Mouse (Mus musculus) embryonic facial prominence, embryonic 13.5 days (tissue): ENCODE data around the gene Pik3cg. TPM values are rescaled to one million over a fixed set of nuclear protein-coding genes. Genes with fewer than 3 reads are reported as not detected.

Experiments
- ATAC-seq: fragments of 200-750 bp; cut with Nextera tagmentation; 2 replicates; pipeline ENCODE4 v1.8.0; 2017; ENCODE audit warnings: low read depth; ENCODE audit not compliant: insufficient number of reproducible peaks, insufficient read depth, low FRiP score, low TSS enrichment
- H3K27ac ChIP-seq: fragments of 300-500 bp; sonication (generic); 2 replicates; pipeline ENCODE4 v1.5.1; 2015; ENCODE audit warnings: moderate library complexity, mild to moderate bottlenecking, inconsistent platforms
- H3K27me3 ChIP-seq: fragments of 300-500 bp; sonication (generic); 2 replicates; pipeline ENCODE4 v1.6.1; 2015; ENCODE audit warnings: mild to moderate bottlenecking, inconsistent platforms
- H3K36me3 ChIP-seq: fragments of 300-500 bp; sonication (generic); 2 replicates; pipeline ENCODE4 v1.6.1; 2015; ENCODE audit warnings: mild to moderate bottlenecking, inconsistent platforms
- H3K4me1 ChIP-seq: fragments of 300-500 bp; sonication (generic); 2 replicates; pipeline ENCODE4 v1.6.1; 2015; ENCODE audit warnings: inconsistent platforms
- H3K4me2 ChIP-seq: fragments of 300-500 bp; sonication (generic); 2 replicates; pipeline ENCODE4 v1.6.1; 2015; ENCODE audit warnings: moderate library complexity, mild to moderate bottlenecking, inconsistent platforms
- H3K4me3 ChIP-seq: fragments of 300-500 bp; sonication (generic); 2 replicates; pipeline ENCODE4 v1.5.1; 2015; ENCODE audit warnings: mild to moderate bottlenecking, inconsistent platforms
- H3K9ac ChIP-seq: fragments of 300-500 bp; sonication (generic); 2 replicates; pipeline ENCODE4 v1.6.1; 2015; ENCODE audit warnings: mild to moderate bottlenecking, inconsistent platforms
- H3K9me3 ChIP-seq: fragments of 300-500 bp; sonication (generic); 2 replicates; pipeline ENCODE4 v1.6.1; 2016; ENCODE audit warnings: inconsistent platforms
- WGBS: fragments of 180-500 bp; shearing (Covaris S2); methylation state at CpG from one replicate; pipeline ENCODE4 v1.1.7; 2015; ENCODE audit warnings: mixed read lengths; 5-methylcytosine and 5-hydroxymethylcytosine counted together
- polyA plus RNA-seq: library from polyadenylated mRNA; unstranded; fragments of >200 nt; fragmentation: Nextera tagmentation; extraction: Ambion mirVana; gene quantifications from 2 replicates; pipeline ENCODE4 v1.2.1, GENCODE M21; 2015

The Pik3cg gene
- polyA plus RNA-seq, 1 experiment from 2014 or later: 2.3 TPM

DNA sequence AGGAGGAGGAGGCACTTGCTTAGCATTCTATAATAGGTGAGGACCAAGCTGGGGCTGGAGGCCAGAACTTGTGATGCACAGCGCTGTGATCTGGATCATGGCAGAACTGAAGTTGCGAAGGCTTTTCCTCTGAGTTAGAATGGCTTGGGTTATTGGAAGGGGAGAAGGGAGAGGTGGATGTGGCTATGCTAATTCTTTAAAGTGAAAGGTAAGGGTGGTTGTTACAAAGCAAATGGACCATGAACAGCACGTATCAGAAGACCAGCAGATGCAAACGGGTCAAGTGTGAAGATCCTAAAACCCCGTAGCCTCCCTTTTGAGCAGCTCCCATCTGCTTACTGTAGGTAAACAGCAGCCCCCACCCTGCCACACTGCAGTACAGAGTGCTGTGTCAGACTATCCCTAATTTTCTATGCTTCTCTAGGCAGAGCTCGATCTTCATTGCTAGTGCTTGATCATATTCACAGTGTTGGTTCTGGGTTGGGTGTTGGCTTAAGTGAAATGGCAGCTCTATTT is 7.3 kb downstream of the Pik3cg start:
- no peaks in the 10 kb centered on the region for H3K9me3 ChIP-seq
- H3K4me2 ChIP-seq: no peak overlapping the region
- no peak overlapping the region for H3K9ac ChIP-seq
- 89% methylated on average over 6 of the region's 6 CpGs for WGBS
- H3K27ac ChIP-seq: no peak overlapping the region
- H3K36me3 ChIP-seq: no peaks in the 10 kb centered on the region
- no peak overlapping the region for H3K4me3 ChIP-seq
- no peaks in the 10 kb centered on the region for H3K4me1 ChIP-seq
- ATAC-seq: no peak
- H3K27me3 ChIP-seq: no peaks in the 10 kb centered on the region

DNA sequence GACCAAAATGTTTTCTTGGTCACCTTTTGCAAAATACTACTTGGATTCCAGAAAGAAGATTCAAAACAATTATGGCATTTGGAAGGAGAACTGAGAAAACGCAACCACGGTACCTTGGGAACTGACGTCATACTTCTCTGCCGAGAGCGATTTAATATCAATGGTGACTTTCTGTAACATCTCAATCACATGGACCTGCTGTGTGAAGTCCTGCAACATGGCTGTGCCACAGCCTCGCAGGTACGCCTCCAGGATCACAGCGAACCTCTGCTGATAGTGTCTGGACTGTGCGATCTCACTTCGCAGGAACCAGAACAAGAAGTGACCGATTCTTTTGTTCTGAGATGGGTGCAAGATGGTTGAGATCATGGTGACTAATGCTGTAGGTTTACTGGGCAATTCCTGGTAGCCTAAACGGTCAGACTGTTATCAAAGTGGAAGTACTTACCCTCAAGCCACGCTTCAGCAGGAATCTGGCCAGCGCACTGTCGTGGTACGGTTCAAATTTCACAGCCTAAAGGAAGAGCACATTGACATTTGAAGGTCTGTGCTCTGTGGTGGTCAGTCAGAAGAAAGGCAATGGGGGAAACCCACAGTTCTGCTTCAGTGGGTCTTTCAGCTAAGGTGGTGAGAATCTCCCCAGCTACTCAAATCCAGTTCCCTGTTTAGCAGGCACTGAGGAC is 7.9 kb downstream of the Pik3cg start:
- no peaks in the 10 kb centered on the region for H3K36me3 ChIP-seq
- H3K27ac ChIP-seq: no peak overlapping the region
- no peak for ATAC-seq
- no peak overlapping the region for H3K9ac ChIP-seq
- WGBS: 77% methylated on average over 16 of the region's 16 CpGs
- no peaks in the 10 kb centered on the region for H3K9me3 ChIP-seq
- H3K4me1 ChIP-seq: no peaks in the 10 kb centered on the region
- no peaks in the 10 kb centered on the region for H3K27me3 ChIP-seq
- H3K4me2 ChIP-seq: no peak overlapping the region
- H3K4me3 ChIP-seq: no peak overlapping the region

GRCm38 (mm10) chr12:32199422-32199821 is 9.0 kb downstream of the Pik3cg start:
- H3K27me3 ChIP-seq: no peaks in the 10 kb centered on the region
- ATAC-seq: no peak
- no peaks in the 10 kb centered on the region for H3K9me3 ChIP-seq
- H3K4me3 ChIP-seq: no peak overlapping the region
- 82% methylated on average over 4 of the region's 4 CpGs for WGBS
- H3K9ac ChIP-seq: no peak overlapping the region
- no peaks in the 10 kb centered on the region for H3K4me1 ChIP-seq
- no peak overlapping the region for H3K4me2 ChIP-seq
- H3K36me3 ChIP-seq: no peaks in the 10 kb centered on the region
- no peak overlapping the region for H3K27ac ChIP-seq

DNA sequence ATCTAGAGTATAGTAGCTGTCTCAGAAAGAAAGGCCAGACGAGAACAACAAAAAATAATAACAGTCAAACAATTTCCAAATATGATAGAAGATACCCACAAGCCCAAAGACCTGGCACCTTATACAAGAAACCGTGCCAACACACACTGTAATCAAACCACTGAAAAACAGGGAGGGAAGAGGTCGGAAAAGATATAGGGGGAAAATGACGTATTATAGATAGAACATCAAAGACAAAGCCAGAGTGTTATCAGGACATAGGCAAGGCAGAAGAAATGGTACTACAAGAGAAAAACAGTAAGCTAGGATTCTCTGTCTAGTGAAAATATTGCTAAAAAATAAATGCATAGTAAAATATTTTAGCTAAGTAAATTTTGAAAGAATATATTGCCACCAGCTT is 10.4 kb downstream of the Pik3cg start:
- Histone ChIP-seq H3K9me3 (no peaks in the 10 kb centered on the region), H3K27me3 (no peaks in the 10 kb centered on the region), H3K36me3 (no peaks in the 10 kb centered on the region), H3K4me1 (no peaks in the 10 kb centered on the region), H3K4me3 (no peak overlapping the region), H3K9ac (no peak overlapping the region), H3K27ac (no peak overlapping the region), H3K4me2 (no peak overlapping the region)
- WGBS: 84% methylated on average over 4 of the region's 4 CpGs
- no peak for ATAC-seq

DNA sequence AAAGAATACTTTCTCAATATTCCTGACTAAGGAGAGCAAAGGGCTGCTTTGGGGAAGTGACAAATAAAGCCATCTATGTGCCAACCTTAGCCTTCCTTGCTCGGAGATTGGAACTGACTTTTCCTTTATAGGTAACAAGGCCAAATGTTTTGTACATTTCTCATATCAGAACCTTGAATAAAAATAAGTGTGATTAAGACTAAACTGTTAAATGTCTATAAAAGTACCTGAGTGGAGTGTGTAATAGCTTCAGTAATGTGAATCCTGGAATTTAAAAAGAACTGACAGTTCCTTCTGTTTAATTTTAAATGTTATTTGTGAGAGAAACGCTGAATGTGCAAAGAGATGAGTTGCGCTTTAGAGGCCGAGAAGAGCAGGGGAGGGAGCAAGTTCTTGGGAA is 13.5 kb downstream of the Pik3cg start:
- H3K9ac ChIP-seq: no peak overlapping the region
- H3K27me3 ChIP-seq: no peaks in the 10 kb centered on the region
- no peak overlapping the region for H3K27ac ChIP-seq
- H3K4me1 ChIP-seq: no peaks in the 10 kb centered on the region
- no peak overlapping the region for H3K4me2 ChIP-seq
- ATAC-seq: no peak
- H3K36me3 ChIP-seq: no peaks in the 10 kb centered on the region
- no peak overlapping the region for H3K4me3 ChIP-seq
- H3K9me3 ChIP-seq: no peaks in the 10 kb centered on the region
- WGBS: 91% methylated on average over 4 of the region's 4 CpGs

- no peaks in the 10 kb centered on the region for H3K27me3 ChIP-seq
- H3K27ac ChIP-seq: no peak overlapping the region
- no peak overlapping the region for H3K9ac ChIP-seq
- no peaks in the 10 kb centered on the region for H3K4me1 ChIP-seq
- H3K36me3 ChIP-seq: no peaks in the 10 kb centered on the region
- no peak for ATAC-seq
- H3K9me3 ChIP-seq: no peaks in the 10 kb centered on the region
- WGBS: 64% methylated on average over 1 of the region's 1 CpGs
- no peak overlapping the region for H3K4me2 ChIP-seq
- no peak overlapping the region for H3K4me3 ChIP-seq
Measured at GRCm38 (mm10) chr12:32194358-32194757, 14.1 kb downstream of the Pik3cg start.

DNA sequence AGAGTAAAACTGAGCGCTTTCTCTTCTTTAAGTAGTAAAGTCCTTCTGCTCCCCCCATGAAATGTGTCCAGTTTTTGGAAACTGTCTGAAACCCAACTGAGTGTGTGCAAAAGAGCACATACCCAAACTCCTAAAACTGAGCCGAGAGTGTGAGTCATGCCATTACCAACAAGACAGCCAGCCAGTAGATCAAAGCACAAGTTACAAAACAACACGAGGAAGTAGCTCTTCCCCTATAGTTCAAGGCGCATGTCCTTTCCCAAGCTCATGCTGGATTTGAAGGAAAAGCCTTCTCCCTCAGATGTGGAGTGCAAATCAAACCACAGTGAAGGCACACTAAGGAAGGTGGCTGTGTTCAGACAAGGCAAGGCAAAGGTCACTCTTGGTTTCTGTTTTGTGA is 17.5 kb downstream of the Pik3cg start:
- Histone ChIP-seq H3K4me1 (no peaks in the 10 kb centered on the region), H3K27ac (no peak overlapping the region), H3K9me3 (no peaks in the 10 kb centered on the region), H3K4me3 (no peak overlapping the region), H3K4me2 (no peak overlapping the region), H3K36me3 (no peaks in the 10 kb centered on the region), H3K9ac (no peak overlapping the region), H3K27me3 (no peaks in the 10 kb centered on the region)
- WGBS: 82% methylated on average over 4 of the region's 4 CpGs
- no peak for ATAC-seq

- 71% methylated on average over 5 of the region's 5 CpGs for WGBS
Measured at GRCm38 (mm10) chr12:32187668-32188236, 20.7 kb downstream of the Pik3cg start.

DNA sequence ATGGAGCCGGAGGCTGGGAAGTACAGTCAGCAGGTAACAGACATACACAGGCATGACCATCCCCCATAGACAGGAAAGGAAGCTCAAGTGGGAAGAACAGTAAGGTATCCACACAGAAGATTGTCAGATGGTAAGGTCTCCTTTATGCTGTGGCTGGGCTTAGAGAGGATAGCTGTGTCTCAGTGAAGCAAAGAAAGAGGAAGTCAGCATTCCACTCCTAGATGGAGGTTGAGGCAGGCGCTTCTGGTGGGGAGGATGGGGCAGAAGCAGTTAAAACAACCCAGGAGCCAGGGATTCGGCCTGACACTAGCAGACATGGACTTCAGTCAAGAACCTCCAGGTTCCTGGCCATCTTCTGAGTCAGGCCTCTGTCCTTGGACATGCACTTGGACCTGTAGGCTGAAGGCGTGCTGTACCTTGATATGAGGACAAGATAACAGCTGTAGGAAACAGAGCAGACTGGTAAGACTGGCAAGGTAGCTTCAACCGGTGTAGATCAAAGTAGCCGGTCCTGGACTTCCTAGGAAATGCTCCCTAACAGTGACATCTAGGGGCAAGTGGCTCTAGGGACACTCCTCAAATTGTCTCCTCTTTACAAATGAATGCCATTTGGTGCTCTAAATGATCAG is 21.7 kb downstream of the Pik3cg start:
- no peak overlapping the region for H3K4me2 ChIP-seq
- H3K9ac ChIP-seq: no peak overlapping the region
- H3K27me3 ChIP-seq: no peaks in the 10 kb centered on the region
- no peak overlapping the region for H3K4me3 ChIP-seq
- H3K9me3 ChIP-seq: no peaks in the 10 kb centered on the region
- no peaks in the 10 kb centered on the region for H3K4me1 ChIP-seq
- WGBS: 89% methylated on average over 6 of the region's 6 CpGs
- no peak for ATAC-seq
- H3K27ac ChIP-seq: no peak overlapping the region
- no peaks in the 10 kb centered on the region for H3K36me3 ChIP-seq

More at GRCm38 (mm10) chr12:32187668-32188236, 20.7 kb downstream of the Pik3cg start:
- Histone ChIP-seq H3K9ac (no peak overlapping the region), H3K4me3 (no peak overlapping the region), H3K36me3 (no peaks in the 10 kb centered on the region), H3K4me2 (no peak overlapping the region), H3K4me1 (no peaks in the 10 kb centered on the region), H3K27me3 (no peaks in the 10 kb centered on the region), H3K9me3 (no peaks in the 10 kb centered on the region), H3K27ac (no peak overlapping the region)
- no peak for ATAC-seq

DNA sequence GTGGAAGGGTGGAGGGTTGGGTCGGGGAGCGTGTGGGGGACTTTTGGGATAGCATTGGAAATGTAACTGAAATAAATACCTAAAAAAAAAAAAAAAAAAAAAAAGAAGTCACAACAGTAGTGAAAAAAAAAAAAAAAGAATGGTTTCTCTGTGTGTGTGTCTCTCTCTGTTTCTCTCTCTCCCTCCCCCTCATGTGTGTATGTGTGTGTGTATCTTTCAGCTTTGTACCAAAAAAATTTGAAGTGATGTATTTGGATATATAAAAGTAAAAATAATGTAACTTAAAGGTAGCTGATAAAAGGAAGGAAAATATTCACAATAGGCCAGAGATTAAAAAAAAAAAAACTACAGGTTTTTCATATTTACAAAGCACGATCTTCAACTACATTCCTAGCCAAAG is 23.6 kb downstream of the Pik3cg start:
- Histone ChIP-seq H3K36me3 (no peaks in the 10 kb centered on the region), H3K9me3 (no peaks in the 10 kb centered on the region), H3K4me1 (no peaks in the 10 kb centered on the region), H3K9ac (no peak overlapping the region), H3K27ac (no peak overlapping the region), H3K4me2 (no peak overlapping the region), H3K27me3 (no peaks in the 10 kb centered on the region), H3K4me3 (no peak overlapping the region)
- ATAC-seq: no peak
- 86% methylated on average over 3 of the region's 3 CpGs for WGBS

DNA sequence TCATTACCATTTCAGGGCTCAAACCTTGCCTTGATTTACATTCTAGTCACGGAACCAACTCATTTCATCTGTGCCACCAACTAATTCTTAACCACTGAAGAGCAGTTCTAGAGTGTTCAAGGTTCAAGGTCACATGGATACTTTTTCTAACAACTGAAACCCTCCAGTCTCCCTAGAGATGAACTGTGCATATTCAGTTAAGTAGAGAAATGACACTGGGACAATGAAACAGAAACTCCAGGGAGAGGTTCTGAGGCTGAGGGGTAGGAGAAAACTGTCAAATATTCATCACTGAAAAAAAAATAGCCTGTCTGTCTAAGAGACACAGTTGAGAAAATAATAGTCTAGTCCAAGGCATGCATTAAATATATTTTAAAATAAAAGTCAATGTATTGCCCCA is 24.9 kb downstream of the Pik3cg start:
- Histone ChIP-seq H3K4me2 (no peak overlapping the region), H3K36me3 (no peaks in the 10 kb centered on the region), H3K9ac (no peak overlapping the region), H3K27ac (no peak overlapping the region), H3K27me3 (no peaks in the 10 kb centered on the region), H3K4me3 (no peak overlapping the region), H3K4me1 (no peaks in the 10 kb centered on the region), H3K9me3 (no peaks in the 10 kb centered on the region)
- ATAC-seq: no peak
- 60% methylated on average over 1 of the region's 1 CpGs for whole genome bisulfite sequencing
